Mouse (Mus musculus): ENCODE results near the gene Esyt1.

DNA sequence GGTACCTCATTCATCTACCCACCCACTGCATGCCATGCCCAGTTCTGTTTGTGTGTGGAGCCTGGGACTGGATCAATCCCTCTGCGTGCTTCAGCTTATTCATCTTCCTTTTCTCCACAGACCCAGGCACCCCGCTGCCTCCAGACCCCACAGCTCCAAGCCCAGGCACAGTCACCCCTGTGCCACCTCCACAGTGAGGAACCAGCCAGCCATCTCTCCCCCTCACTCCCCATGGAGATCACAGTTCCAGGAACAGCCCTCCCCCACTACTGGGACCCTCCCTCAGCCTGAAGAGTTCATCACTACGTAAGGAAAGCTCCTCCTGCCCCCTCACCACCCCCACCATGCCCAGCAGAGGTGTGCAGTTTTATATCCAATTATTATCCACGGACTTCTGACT, 36.9 kb downstream of the Esyt1 start:
- TF ChIP-seq CTCF (IDR thresholded peaks at IDR 0.05; ENCODE audit: insufficient read depth, low read length) (no peak), POLR2A (IDR thresholded peaks at IDR 0.05; ENCODE audit: borderline replicate concordance, extremely low read depth, low read depth, low read length) (no peak)
